Mouse (Mus musculus) olfactory bulb, adult 2 months (tissue): ENCODE measurements at regions not wholly inside any gene's neighbourhood (a gene's known extent, or its start where the extent isn't known, plus 50 kb on each side); places are given as distances from the start of the nearest gene placed in this dataset.

Source experiments
- H3K27ac ChIP-seq: fragments of 200-500 bp; 2 replicates; pipeline ENCODE4 v1.5.1; 2012; ENCODE audit warnings: low read depth, low read length; ENCODE audit not compliant: insufficient read depth
- H3K4me1 ChIP-seq: fragments of 200-500 bp; 2 replicates; pipeline ENCODE4 v1.6.1; 2012; ENCODE audit warnings: low read length; ENCODE audit not compliant: control insufficient read depth, insufficient read depth
- H3K4me3 ChIP-seq: fragments of 200-500 bp; 2 replicates; pipeline ENCODE4 v1.5.1; 2012; ENCODE audit warnings: mild to moderate bottlenecking, low read depth, low read length, moderate library complexity; ENCODE audit not compliant: insufficient read depth
- CTCF ChIP-seq: fragments of 200-500 bp; IDR thresholded peaks from 2 replicates; pipeline ENCODE4 v1.5.1; 2012; ENCODE audit warnings: low read depth, mild to moderate bottlenecking, low read length, moderate library complexity; ENCODE audit not compliant: insufficient read depth
- POLR2A ChIP-seq: fragments of 200-500 bp; IDR thresholded peaks from 2 replicates; pipeline ENCODE4 v1.6.1; 2012; ENCODE audit warnings: mild to moderate bottlenecking, low read depth, low read length, moderate library complexity; ENCODE audit not compliant: insufficient read depth
- WGBS: fragments of 180-500 bp; shearing (Covaris S2); methylation state at CpG from one replicate; pipeline ENCODE4 v1.1.7; 2018; 5-methylcytosine and 5-hydroxymethylcytosine counted together

- H3K4me1 ChIP-seq = peaks cover 10% of the 10 kb centered on the region; the same call in 1 of the 2 replicates
- 63% methylated on average over 8 of the region's 8 CpGs for WGBS
- TF ChIP-seq CTCF (no peak), POLR2A (no peak)
Measured at GRCm38 (mm10) chr2:144123395-144124034, 90.7 kb downstream of the Banf2 start.

GRCm38 (mm10) chr2:144127082-144128037 is 94.5 kb downstream of the Banf2 start:
- Histone ChIP-seq H3K4me1 (peaks cover 10% of the 10 kb centered on the region; the same call in 1 of the 2 replicates), H3K27ac (no peak overlapping the region), H3K4me3 (no peak overlapping the region)
- 51% methylated on average over 13 of the region's 13 CpGs for WGBS
- TF ChIP-seq CTCF (no peak), POLR2A (no peak)

More at GRCm38 (mm10) chr2:144123395-144124034, 90.7 kb downstream of the Banf2 start:
- Histone ChIP-seq H3K27ac (no peak overlapping the region), H3K4me3 (no peak overlapping the region)

GRCm38 (mm10) chr2:144128038-144128402 is 95.2 kb downstream of the Banf2 start:
- TF ChIP-seq POLR2A = no peak
- TF ChIP-seq CTCF = no peak
- Histone ChIP-seq H3K4me1 (peaks cover 5% of the 10 kb centered on the region; the same call in 1 of the 2 replicates), H3K4me3 (no peak overlapping the region), H3K27ac (no peak overlapping the region)
- WGBS = 69% methylated on average over 3 of the region's 3 CpGs

GRCm38 (mm10) chr2:144128527-144128926 is 95.7 kb downstream of the Banf2 start:
- 82% methylated on average over 4 of the region's 4 CpGs for WGBS
- H3K27ac ChIP-seq = no peak overlapping the region

GRCm38 (mm10) chr2:144133806-144134574 is 101.1 kb downstream of the Banf2 start:
- Histone ChIP-seq H3K4me3 (no peak overlapping the region), H3K27ac (no peak overlapping the region), H3K4me1 (no peaks in the 10 kb centered on the region; the same call in 1 of the 2 replicates)
- TF ChIP-seq POLR2A (no peak), CTCF (no peak)
- 71% methylated on average over 14 of the region's 14 CpGs for WGBS

More at GRCm38 (mm10) chr2:144128527-144128926, 95.7 kb downstream of the Banf2 start:
- Histone ChIP-seq H3K4me1 (peaks cover 5% of the 10 kb centered on the region; the same call in 1 of the 2 replicates), H3K4me3 (no peak overlapping the region)
- TF ChIP-seq CTCF = no peak
- TF ChIP-seq POLR2A = no peak

GRCm38 (mm10) chr2:144134575-144134958 is 101.7 kb downstream of the Banf2 start:
- TF ChIP-seq CTCF (no peak), POLR2A (no peak)
- no peak overlapping the region for H3K4me3 ChIP-seq
- H3K4me1 ChIP-seq = no peaks in the 10 kb centered on the region; the same call in 1 of the 2 replicates
- no peak overlapping the region for H3K27ac ChIP-seq
- WGBS = 65% methylated on average over 9 of the region's 9 CpGs

GRCm38 (mm10) chr2:144135586-144135985 is 102.7 kb downstream of the Banf2 start:
- Histone ChIP-seq H3K4me3 (no peak overlapping the region), H3K27ac (no peak overlapping the region), H3K4me1 (no peaks in the 10 kb centered on the region; the same call in 1 of the 2 replicates)
- TF ChIP-seq POLR2A (no peak), CTCF (no peak)
- 98% methylated on average over 1 of the region's 1 CpGs for WGBS

- Histone ChIP-seq H3K4me1 (no peaks in the 10 kb centered on the region), H3K27ac (no peak overlapping the region), H3K4me3 (no peak overlapping the region)
- 90% methylated on average over 9 of the region's 9 CpGs for WGBS
- TF ChIP-seq CTCF = no peak
- no peak for TF ChIP-seq POLR2A
Measured at GRCm38 (mm10) chr2:144143620-144144384, 110.9 kb downstream of the Banf2 start.
